Mouse (Mus musculus) liver, embryonic 11.5 days (tissue): ENCODE data around the gene Rsph10b. TPM values are rescaled to one million over a fixed set of nuclear protein-coding genes. Genes with fewer than 3 reads are reported as not detected.
A peak's percentile ranks its signal among the peaks of the same experiment; 100 is the strongest.

Experiments used
- ATAC-seq: fragments of 200-750 bp; cut with Nextera tagmentation; replicated peaks from 2 replicates; pipeline ENCODE4 v1.8.0; 2017; ENCODE audit warnings: moderate number of reproducible peaks, mild to moderate bottlenecking, moderate TSS enrichment, moderate library complexity; ENCODE audit not compliant: low FRiP score
- DNase-seq: peaks from one replicate; pipeline ENCODE4 v3.0.0-alpha.2; 2017; ENCODE audit warnings: low spot score
- H3K27ac ChIP-seq: fragments of 300-500 bp; sonication (generic); 2 replicates; pipeline ENCODE4 v1.5.1; 2014; ENCODE audit warnings: mild to moderate bottlenecking, low read depth, low read length, control low read depth
- H3K27me3 ChIP-seq: fragments of 300-500 bp; sonication (generic); replicated peaks from 2 replicates; pipeline ENCODE4 v1.6.1; 2014; ENCODE audit warnings: low read length, mixed read lengths; ENCODE audit not compliant: control insufficient read depth, insufficient read depth
- H3K36me3 ChIP-seq: fragments of 300-500 bp; sonication (generic); 2 replicates; pipeline ENCODE4 v1.6.1; 2014; ENCODE audit warnings: mild to moderate bottlenecking, low read length, moderate library complexity, mixed read lengths; ENCODE audit not compliant: control insufficient read depth, insufficient read depth
- H3K4me1 ChIP-seq: fragments of 300-500 bp; sonication (generic); replicated peaks from 2 replicates; pipeline ENCODE4 v1.6.1; 2014; ENCODE audit warnings: low read length, mixed read lengths; ENCODE audit not compliant: control insufficient read depth, insufficient read depth
- H3K4me2 ChIP-seq: fragments of 300-500 bp; sonication (generic); 2 replicates; pipeline ENCODE4 v1.6.1; 2014; ENCODE audit warnings: mild to moderate bottlenecking, control low read depth, moderate library complexity
- H3K4me3 ChIP-seq: fragments of 300-500 bp; sonication (generic); 2 replicates; pipeline ENCODE4 v1.5.1; 2014; ENCODE audit warnings: low read depth, low read length, control low read depth
- H3K9ac ChIP-seq: fragments of 300-500 bp; sonication (generic); 2 replicates; pipeline ENCODE4 v1.6.1; 2014; ENCODE audit warnings: low read depth, low read length, control low read depth
- H3K9me3 ChIP-seq: fragments of 300-500 bp; sonication (generic); 2 replicates; pipeline ENCODE4 v1.6.1; 2016; ENCODE audit warnings: low read length, inconsistent platforms, mixed read lengths; ENCODE audit not compliant: control insufficient read depth
- WGBS: fragments of 180-500 bp; shearing (Covaris S2); extraction: QIAGEN DNeasy Blood & Tissue Kit; methylation state at CpG from one replicate; pipeline ENCODE4 v1.1.7; 2014; 5-methylcytosine and 5-hydroxymethylcytosine counted together
- polyA plus RNA-seq: library from polyadenylated mRNA; unstranded; fragments of >200 nt; fragmentation: Nextera tagmentation; extraction: Ambion mirVana; gene quantifications from 2 replicates; pipeline ENCODE4 v1.2.1, GENCODE M21; 2014

Gene Rsph10b
- polyA plus RNA-seq, 1 experiment from 2014 or later = 0.34 TPM

DNA sequence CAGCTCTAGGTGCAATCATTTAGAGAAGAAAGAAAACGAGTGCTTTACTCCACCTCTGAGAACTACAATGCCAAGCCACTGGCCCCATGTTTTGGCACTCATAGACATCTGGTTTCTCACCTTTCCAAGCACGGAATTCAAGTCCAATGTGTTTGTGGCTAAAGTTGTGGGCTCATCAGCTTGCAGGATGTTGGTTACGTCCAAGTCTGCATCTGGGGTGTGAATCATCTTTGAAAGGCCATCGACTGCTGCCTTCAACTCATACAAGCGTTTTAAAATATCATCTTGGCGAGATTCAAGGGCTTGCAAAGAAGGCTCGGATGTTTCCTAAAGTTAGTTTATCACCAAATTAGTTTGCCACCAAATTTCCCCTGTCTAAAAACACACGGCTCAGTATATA lies 26.4 kb upstream of the Rsph10b start:
- no peak overlapping the region for H3K27ac ChIP-seq
- no peaks in the 10 kb centered on the region for H3K27me3 ChIP-seq
- H3K9ac ChIP-seq = no peak overlapping the region
- no peak overlapping the region for H3K4me2 ChIP-seq
- H3K4me3 ChIP-seq = no peak overlapping the region
- DNase-seq (no peak), ATAC-seq (no peak)
- 85% methylated on average over 8 of the region's 8 CpGs for WGBS
- H3K36me3 ChIP-seq = peaks cover 36% of the 10 kb centered on the region
- no peaks in the 10 kb centered on the region for H3K9me3 ChIP-seq
- H3K4me1 ChIP-seq = peaks cover 20% of the 10 kb centered on the region

DNA sequence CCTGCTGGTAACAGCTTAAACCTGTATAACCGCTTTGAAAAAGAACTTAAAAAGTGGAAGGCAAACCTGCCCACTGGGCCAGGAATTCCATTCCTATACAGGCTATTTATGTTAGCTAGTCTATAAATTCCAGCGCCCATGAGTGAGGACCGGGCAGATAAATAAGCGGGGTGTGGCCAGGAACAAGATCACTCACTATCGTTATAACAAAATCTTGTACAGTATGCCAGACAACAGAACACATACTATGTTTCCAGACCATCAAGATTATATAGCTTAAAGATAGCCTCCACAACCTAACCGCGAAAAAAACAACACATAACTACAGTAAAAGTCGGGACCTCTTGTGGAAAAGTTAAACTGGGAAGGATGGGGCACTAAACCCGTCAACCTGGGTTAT lies 23.9 kb upstream of the Rsph10b start:
- ATAC-seq (peak; percentile 35; the same call in 1 of the 2 replicates), DNase-seq (no peak)
- H3K4me3 ChIP-seq = peak overlapping the region; percentile 71

DNA sequence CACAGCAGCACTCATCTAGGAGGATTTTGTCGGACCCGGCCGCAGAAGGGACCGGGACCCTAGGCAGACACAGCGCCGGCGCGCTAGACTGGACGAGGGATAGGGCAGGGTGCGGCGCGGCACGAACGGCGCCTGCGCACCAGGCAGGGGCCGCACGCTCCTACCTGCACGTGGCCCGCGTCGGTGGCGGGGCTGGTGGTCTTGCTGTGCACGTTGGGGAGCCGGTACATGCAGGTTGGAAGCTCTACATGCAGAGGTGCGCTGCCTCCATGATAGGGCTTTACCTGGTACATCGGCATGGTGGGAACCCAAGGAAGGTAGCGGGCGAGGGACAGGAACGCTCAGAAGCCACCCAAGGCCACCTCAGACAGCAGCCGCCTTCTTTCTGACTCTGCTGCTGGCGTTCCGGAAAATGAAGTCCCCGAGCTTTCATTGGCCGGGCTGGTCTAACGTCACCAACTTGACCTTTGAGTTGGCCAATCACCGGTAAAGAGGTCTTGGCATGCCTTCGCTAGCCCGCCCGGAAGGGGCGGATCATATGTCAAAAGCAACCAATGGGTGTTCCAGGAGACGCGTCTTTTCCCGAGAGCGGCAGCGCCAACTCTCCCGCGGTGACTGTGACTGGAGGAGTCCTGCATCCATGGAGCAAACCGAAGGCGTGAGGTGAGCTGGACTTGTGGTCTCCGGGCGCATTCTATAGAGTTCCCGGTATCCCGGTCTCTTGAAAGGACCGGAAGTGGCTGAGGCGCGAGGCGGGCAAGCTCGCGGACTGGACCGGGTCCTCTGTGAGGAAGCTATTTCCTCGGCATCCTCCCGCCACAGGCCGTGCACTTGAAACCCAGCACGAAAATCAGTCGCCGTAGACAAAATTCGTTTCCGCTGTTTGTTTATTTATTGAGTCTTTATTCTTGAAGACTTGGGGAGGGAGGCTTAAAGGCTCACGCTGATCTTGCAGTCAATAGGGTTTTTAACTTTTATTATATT lies 23.1 kb upstream of the Rsph10b start, which contains the start of the genes Aimp2 and Pms2:
Gene Aimp2, minus strand, starts transcription at position 431 of the 984 bp plus-strand sequence.
Gene Pms2, plus strand, starts transcription at position 548 of the 984 bp plus-strand sequence.
- Histone ChIP-seq H3K4me2 (peak within 1 kb of the TSS; percentile 88), H3K4me3 (peak within 1 kb of the TSS; percentile 71), H3K36me3 (peaks cover 14% of the 10 kb centered on the region; the same call in 1 of the 2 replicates), H3K27me3 (no peaks in the 10 kb centered on the region), H3K9me3 (no peaks in the 10 kb centered on the region), H3K9ac (peak within 1 kb of the TSS; percentile 69), H3K4me1 (peaks cover 16% of the 10 kb centered on the region), H3K27ac (peak within 1 kb of the TSS; percentile 90)
- DNase-seq = peak; percentile 91
- WGBS = under 1% methylated on average over 70 of the region's 70 CpGs
- peak; percentile 97 for ATAC-seq

More for the DNA sequence above, 23.9 kb upstream of the Rsph10b start:
- peak overlapping the region; percentile 90 for H3K27ac ChIP-seq
- peak overlapping the region; percentile 88 for H3K4me2 ChIP-seq
- WGBS = 2% methylated on average over 9 of the region's 9 CpGs
- peaks cover 20% of the 10 kb centered on the region for H3K4me1 ChIP-seq
- no peaks in the 10 kb centered on the region for H3K9me3 ChIP-seq
- H3K36me3 ChIP-seq = peaks cover 16% of the 10 kb centered on the region
- no peaks in the 10 kb centered on the region for H3K27me3 ChIP-seq
- H3K9ac ChIP-seq = peak overlapping the region; percentile 64

DNA sequence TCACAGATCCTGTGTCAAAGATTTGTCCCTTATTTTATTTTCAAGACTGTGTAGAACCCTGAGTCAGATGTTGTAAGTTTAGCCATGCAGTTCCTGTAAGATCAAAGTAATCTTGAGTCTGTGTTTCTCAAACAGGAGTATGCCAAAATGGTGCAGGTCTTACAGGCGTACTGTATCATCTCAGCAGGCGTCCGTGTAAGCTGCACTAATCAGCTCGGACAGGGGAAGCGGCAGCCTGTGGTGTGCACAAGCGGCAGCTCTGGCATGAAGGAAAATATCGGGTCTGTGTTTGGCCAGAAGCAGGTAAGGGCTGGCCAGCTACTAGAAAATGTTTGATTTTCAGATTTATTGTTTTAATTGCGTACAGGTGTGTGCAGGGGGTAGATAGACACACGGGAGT lies 16.6 kb upstream of the Rsph10b start:
- no peak overlapping the region for H3K4me3 ChIP-seq
- 93% methylated on average over 9 of the region's 9 CpGs for whole genome bisulfite sequencing
- H3K9ac ChIP-seq = no peak overlapping the region
- H3K4me2 ChIP-seq = no peak overlapping the region
- peaks cover 21% of the 10 kb centered on the region for H3K36me3 ChIP-seq
- no peak overlapping the region for H3K27ac ChIP-seq
- no peak for ATAC-seq
- H3K9me3 ChIP-seq = no peaks in the 10 kb centered on the region
- no peaks in the 10 kb centered on the region for H3K4me1 ChIP-seq
- no peaks in the 10 kb centered on the region for H3K27me3 ChIP-seq
- no peak for DNase-seq

DNA sequence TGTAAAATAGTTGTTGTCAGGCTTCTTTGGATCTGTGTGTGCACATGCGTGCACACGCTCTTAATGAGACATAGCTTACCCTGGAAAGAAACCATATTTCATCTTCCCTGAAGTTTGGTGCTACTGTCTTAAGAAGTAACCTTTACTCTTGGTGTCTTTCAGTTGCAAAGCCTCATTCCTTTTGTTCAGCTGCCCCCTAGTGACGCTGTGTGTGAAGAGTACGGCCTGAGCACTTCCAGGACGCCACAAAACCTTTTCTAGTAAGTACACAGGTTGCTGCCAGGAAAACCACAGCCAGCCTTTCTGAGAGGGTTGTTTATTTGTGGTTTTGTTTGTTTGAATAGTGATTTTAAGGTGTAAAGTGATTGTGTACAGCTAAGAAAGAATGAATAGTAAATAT lies 15.4 kb upstream of the Rsph10b start:
- Histone ChIP-seq H3K4me2 (no peak overlapping the region), H3K4me3 (no peak overlapping the region), H3K9ac (no peak overlapping the region), H3K27me3 (no peaks in the 10 kb centered on the region), H3K27ac (no peak overlapping the region), H3K9me3 (no peaks in the 10 kb centered on the region), H3K4me1 (no peaks in the 10 kb centered on the region), H3K36me3 (peaks cover 22% of the 10 kb centered on the region)
- DNase-seq (no peak), ATAC-seq (no peak)
- WGBS = 59% methylated on average over 5 of the region's 5 CpGs

DNA sequence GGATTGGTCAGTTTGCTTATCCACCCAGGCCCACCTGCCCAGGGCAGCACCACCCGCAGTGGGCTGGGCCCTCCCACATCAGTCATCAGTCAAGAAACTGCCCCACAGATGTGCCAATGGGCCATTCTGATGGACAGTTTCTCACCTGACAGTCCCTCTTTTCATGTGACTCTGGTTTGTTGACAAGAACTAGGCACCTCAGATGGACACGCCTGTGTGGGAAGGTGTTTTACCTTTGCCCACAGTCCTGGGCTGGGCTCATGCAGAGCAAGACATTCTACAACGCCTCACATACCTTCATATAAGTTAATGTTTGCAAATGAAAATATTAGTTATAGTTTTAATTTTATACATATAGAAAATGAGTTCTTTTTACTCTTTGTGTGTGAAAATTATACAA lies 14.7 kb upstream of the Rsph10b start:
- no peak for ATAC-seq

DNA sequence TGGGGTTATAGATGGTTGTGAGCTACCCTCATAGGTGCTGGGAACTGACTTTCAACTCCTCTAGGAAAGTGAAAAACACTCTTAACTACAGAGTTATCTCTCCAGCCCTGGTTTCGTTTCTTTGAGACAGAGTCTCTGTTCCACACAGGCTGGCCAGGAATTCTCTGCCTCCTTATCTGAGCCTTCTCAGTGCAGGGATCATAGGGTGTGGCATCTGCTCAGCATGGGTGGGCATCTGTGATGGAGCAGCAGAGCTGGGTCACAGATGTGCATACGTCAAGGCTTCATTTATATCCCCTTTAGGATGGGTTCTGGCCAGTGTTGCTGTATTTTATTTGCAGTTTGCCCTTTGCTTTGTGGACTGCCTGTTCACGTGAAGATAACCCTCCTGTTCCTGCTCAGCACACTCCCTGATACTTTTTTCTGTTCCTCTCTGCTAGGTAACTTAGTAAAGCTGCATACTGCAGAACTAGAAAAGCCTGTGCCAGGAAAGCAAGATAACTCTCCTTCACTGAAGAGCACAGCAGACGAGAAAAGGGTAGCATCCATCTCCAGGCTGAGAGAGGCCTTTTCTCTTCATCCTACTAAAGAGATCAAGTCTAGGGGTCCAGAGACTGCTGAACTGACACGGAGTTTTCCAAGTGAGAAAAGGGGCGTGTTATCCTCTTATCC lies 7.9 kb upstream of the Rsph10b start:
- Histone ChIP-seq H3K4me2 (peak overlapping the region; percentile 24), H3K27ac (peak overlapping the region; percentile 59; the same call in 1 of the 2 replicates), H3K4me1 (peaks cover 14% of the 10 kb centered on the region), H3K27me3 (no peaks in the 10 kb centered on the region), H3K9me3 (no peaks in the 10 kb centered on the region), H3K36me3 (peaks cover 38% of the 10 kb centered on the region), H3K9ac (no peak overlapping the region), H3K4me3 (no peak overlapping the region)
- no peak for DNase-seq
- WGBS = 66% methylated on average over 6 of the region's 6 CpGs
- peak; percentile 97 for ATAC-seq

More for the DNA sequence above, 14.7 kb upstream of the Rsph10b start:
- H3K27me3 ChIP-seq = no peaks in the 10 kb centered on the region
- no peak for DNase-seq
- H3K36me3 ChIP-seq = peaks cover 27% of the 10 kb centered on the region
- no peak overlapping the region for H3K4me3 ChIP-seq
- H3K27ac ChIP-seq = no peak overlapping the region
- 92% methylated on average over 3 of the region's 3 CpGs for WGBS
- H3K4me2 ChIP-seq = no peak overlapping the region
- no peaks in the 10 kb centered on the region for H3K9me3 ChIP-seq
- H3K9ac ChIP-seq = no peak overlapping the region
- H3K4me1 ChIP-seq = no peaks in the 10 kb centered on the region

DNA sequence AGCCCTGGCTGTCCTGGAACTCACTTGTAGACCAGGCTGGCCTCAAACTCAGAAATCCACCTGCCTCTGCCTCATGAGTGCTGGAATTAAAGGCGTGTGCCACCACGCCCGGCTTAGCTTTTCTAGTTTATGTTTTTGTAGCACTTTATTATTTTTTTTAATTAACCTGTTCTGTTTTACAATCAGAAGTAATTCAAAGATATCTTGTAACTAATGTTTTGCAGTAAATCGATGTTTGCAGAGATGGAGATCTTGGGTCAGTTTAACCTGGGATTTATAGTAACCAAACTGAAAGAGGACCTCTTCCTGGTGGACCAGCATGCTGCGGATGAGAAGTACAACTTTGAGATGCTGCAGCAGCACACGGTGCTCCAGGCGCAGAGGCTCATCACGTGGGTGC lies 5.0 kb upstream of the Rsph10b start, which contains the start of gene Gm42421:
Gene Gm42421, plus strand, starts transcription at position 301 of the 400 bp plus-strand sequence.
- H3K36me3 ChIP-seq = peaks cover 36% of the 10 kb centered on the region
- no peak for DNase-seq

More for the DNA sequence above, 5.0 kb upstream of the Rsph10b start, which contains the start of gene Gm42421:
- Histone ChIP-seq H3K9ac (no peak within 1 kb of the TSS), H3K27ac (no peak within 1 kb of the TSS), H3K4me1 (peaks cover 14% of the 10 kb centered on the region), H3K9me3 (no peaks in the 10 kb centered on the region), H3K27me3 (no peaks in the 10 kb centered on the region), H3K4me3 (no peak within 1 kb of the TSS), H3K4me2 (no peak within 1 kb of the TSS)
- ATAC-seq = no peak
- WGBS = 94% methylated on average over 8 of the region's 8 CpGs
